Mouse (Mus musculus) myocyte (in vitro differentiated cells): ENCODE measurements around the gene Atl3.

Experiments used
- CEBPB ChIP-seq: IDR thresholded peaks from 2 replicates; pipeline ENCODE4 v1.6.1; 2011; ENCODE audit warnings: mild to moderate bottlenecking, moderate library complexity; ENCODE audit not compliant: poor library complexity, insufficient read depth, severe bottlenecking
- E2F4 ChIP-seq: IDR thresholded peaks from one replicate; pipeline ENCODE4 v1.6.1; 2011; ENCODE audit warnings: mild to moderate bottlenecking, control low read depth, moderate library complexity; ENCODE audit not compliant: insufficient read depth
- MAX ChIP-seq: IDR thresholded peaks from one replicate; pipeline ENCODE4 v1.6.1; 2011; ENCODE audit warnings: low read depth, mild to moderate bottlenecking, control low read depth
- MYOD1 ChIP-seq, 3 experiments: IDR thresholded peaks; one replicate each; pipeline ENCODE4 v1.6.1; 2011; ENCODE audit warnings: control low read depth in 2 of 3, low read depth in 2 of 3, mild to moderate bottlenecking in 2 of 3, moderate library complexity in 1 of 3; ENCODE audit not compliant: insufficient read length in 2 of 3, control insufficient read depth in 1 of 3
- MYOG ChIP-seq, 3 experiments: IDR thresholded peaks; one replicate each; pipeline ENCODE4 v1.6.1; 2011; ENCODE audit warnings: control low read depth in 2 of 3, low read depth in 2 of 3, mild to moderate bottlenecking in 2 of 3; ENCODE audit not compliant: insufficient read length in 2 of 3, control insufficient read depth in 1 of 3, insufficient read depth in 1 of 3
- POLR2A ChIP-seq: IDR thresholded peaks from one replicate; pipeline ENCODE4 v1.6.1; 2011; ENCODE audit warnings: low read depth, mild to moderate bottlenecking, control low read depth, moderate library complexity; ENCODE audit not compliant: insufficient read length
- POLR2AphosphoS2 ChIP-seq: IDR thresholded peaks from one replicate; pipeline ENCODE4 v1.6.1; 2011; ENCODE audit warnings: low read depth, control low read depth; ENCODE audit not compliant: insufficient read length
- TCF12 ChIP-seq: IDR thresholded peaks from one replicate; pipeline ENCODE4 v1.6.1; 2011; ENCODE audit warnings: mild to moderate bottlenecking, control low read depth; ENCODE audit not compliant: poor library complexity, insufficient read depth, severe bottlenecking
- TCF3 ChIP-seq: IDR thresholded peaks from one replicate; pipeline ENCODE4 v1.6.1; 2011; ENCODE audit warnings: low read depth, control low read depth; ENCODE audit not compliant: insufficient read length
- USF1 ChIP-seq: IDR thresholded peaks from one replicate; pipeline ENCODE4 v1.6.1; 2011; ENCODE audit warnings: low read depth, mild to moderate bottlenecking, control low read depth, moderate library complexity

- no peak for TF ChIP-seq E2F4
- TF ChIP-seq TCF3: no peak
- TF ChIP-seq USF1: peak; percentile 67
- no peak for TF ChIP-seq POLR2A
- TF ChIP-seq MAX: peak; percentile 47
- no peak for TF ChIP-seq POLR2AphosphoS2
- peak; percentile 53; the same call in 1 of the 2 replicates for TF ChIP-seq CEBPB
- TF ChIP-seq MYOG (IDR thresholded peaks at IDR 0.05; ENCODE audit: control insufficient read depth in 1 of 3, insufficient read depth in 1 of 3, insufficient read length in 2 of 3, low read depth in 2 of 3): no peak
- no peak for TF ChIP-seq TCF12
- no peak for TF ChIP-seq MYOD1 (IDR thresholded peaks at IDR 0.05; ENCODE audit: control insufficient read depth in 1 of 3, insufficient read length in 2 of 3, low read depth in 2 of 3)
Observed at GRCm38 (mm10) chr19:7487680-7488079, 6.2 kb upstream of the Atl3 start.
